ENCODE assay signal across 9 mouse cellular contexts in genomic region chr5:120522649-120523048, GRCm38 (mm10). TPM values are rescaled to one million over a fixed set of nuclear protein-coding genes. Genes with fewer than 3 reads are reported as not detected.
A peak's percentile ranks its signal among the peaks of the same experiment; 100 is the strongest.
DNase-seq lines count a peak whose midpoint lies in the region; ATAC-seq and TF ChIP-seq lines count a peak whose summit lies in the region.
"Had no signal": no experiment of that assay in that cellular context is flagged by ENCODE, and none has a peak within 500 bp of the region (broad histone marks: within the 10 kb centered on the region; RNA-seq: fewer than 3 reads in every experiment).

No protein-coding gene starts in this region.

- no peak for TF ChIP-seq EP300 in heart, postnatal 0 days (IDR thresholded peaks at IDR 0.05; ENCODE audit: low read depth)
- no peak for TF ChIP-seq EP300 in CH12.LX (IDR thresholded peaks at IDR 0.05; ENCODE audit: low read length)

- dilution Hi-C loops in CH12.LX (cut with MboI; ENCODE audit: extremely low pct_ligation_motif_present, extremely low pct_unique_long_range_greater_than_20kb, low sequenced_read_pairs) = no loop called here

- H3K4me3 ChIP-seq in heart, postnatal 0 days (ENCODE audit: low read depth, low read length) = no peak overlapping the region
- no peak overlapping the region for H3K4me3 ChIP-seq in CH12.LX (replicated peaks in 1 of 3; ENCODE audit: low read depth in 2 of 3, low read length in 2 of 3, poor library complexity in 1 of 3)
- H3K4me3 ChIP-seq in cortical plate, adult 2 months (ENCODE audit: insufficient read depth, low read length) = no peak overlapping the region
- H3K4me3 ChIP-seq: forebrain, embryonic 13.5 days had no signal

- H3K4me2 ChIP-seq in heart, postnatal 0 days (ENCODE audit: low read depth, low read length) = no peak overlapping the region
- no peak overlapping the region for H3K4me2 ChIP-seq in CH12.LX (ENCODE audit: insufficient read depth, low read depth, poor library complexity, severe bottlenecking)
- H3K4me2 ChIP-seq: forebrain, embryonic 13.5 days had no signal

- WGBS in heart, postnatal 0 days = 66% methylated on average over 3 of the region's 3 CpGs

- DNase-seq in heart, postnatal 0 days (ENCODE audit: low spot score) = no peak
- DNase-seq in heart, adult 8-10 months (ENCODE audit: low spot score) = no peak
- DNase-seq in CH12.LX (ENCODE audit: extremely low read depth) = peak; percentile 48
- DNase-seq in naive thymus-derived CD4-positive, alpha-beta T cell, adult 2 months (ENCODE audit: low read depth) = peak; percentile 69
- no peak for DNase-seq in urinary bladder, postnatal 4 days (ENCODE audit: low spot score in 2 of 2)
- no peak for DNase-seq in embryo, embryonic 9.5 days (ENCODE audit: extremely low spot score)
- DNase-seq in urinary bladder, adult 2 months (ENCODE audit: low spot score) = no peak

- no peak overlapping the region for H3K27ac ChIP-seq in heart, postnatal 0 days (ENCODE audit: low read depth)
- H3K27ac ChIP-seq in CH12.LX (ENCODE audit: insufficient read depth, low read depth) = no peak overlapping the region
- H3K27ac ChIP-seq in cortical plate, adult 2 months (ENCODE audit: insufficient read depth, low read length) = no peak overlapping the region
- H3K27ac ChIP-seq: forebrain, embryonic 13.5 days had no signal

- H3K36me3 ChIP-seq in heart, postnatal 0 days (replicated peaks; ENCODE audit: control insufficient read depth, insufficient read depth, low read length) = 0 out of 2 replicates have a peak, but pooled peaks cover 7% of the 10 kb centered on the region
- peaks cover 18 to 66% of the 10 kb centered on the region in 2 experiments for H3K36me3 ChIP-seq in CH12.LX (replicated peaks in 1 of 2; ENCODE audit: control insufficient read depth in 1 of 2, insufficient read depth in 1 of 2, low read length in 1 of 2)

- no peaks in the 10 kb centered on the region for H3K79me2 ChIP-seq in CH12.LX (replicated peaks; ENCODE audit: control insufficient read depth, extremely low read depth, insufficient read depth, poor library complexity, severe bottlenecking)

- no peaks in the 10 kb centered on the region for H3K9me3 ChIP-seq in heart, postnatal 0 days (replicated peaks; ENCODE audit: control insufficient read depth, low read length)
- H3K9me3 ChIP-seq in CH12.LX (replicated peaks; ENCODE audit: low read length) = peaks cover 4% of the 10 kb centered on the region
- H3K9me3 ChIP-seq: forebrain, embryonic 13.5 days had no signal

- peak; percentile 48 for TF ChIP-seq CTCF in heart, postnatal 0 days (IDR thresholded peaks at IDR 0.05; ENCODE audit: low read depth)
- peak in 1 of 2 experiments; percentile 70; a peak in 2 of 4 replicates for TF ChIP-seq CTCF in CH12.LX (conservative IDR thresholded peaks at IDR 0.05 in 1 of 2, IDR thresholded peaks at IDR 0.05 in 1 of 2; ENCODE audit: low read depth in 2 of 2, low read length in 2 of 2)
- TF ChIP-seq CTCF in cortical plate, adult 2 months (IDR thresholded peaks at IDR 0.05; ENCODE audit: extremely low read depth, insufficient read depth, low read length) = peak; percentile 43

- peak; percentile 57 for TF ChIP-seq RAD21 in CH12.LX (IDR thresholded peaks at IDR 0.05; ENCODE audit: low read depth, low read length)

- no peaks in the 10 kb centered on the region for H3K4me1 ChIP-seq in heart, postnatal 0 days (ENCODE audit: control insufficient read depth, insufficient read depth)
- H3K4me1 ChIP-seq in CH12.LX (ENCODE audit: control insufficient read depth in 1 of 2, insufficient read depth in 2 of 2) = peaks cover 10 to 26% of the 10 kb centered on the region in 2 experiments
- no peaks in the 10 kb centered on the region for H3K4me1 ChIP-seq in cortical plate, adult 2 months (ENCODE audit: control insufficient read depth, insufficient read depth, low read length)
- H3K4me1 ChIP-seq: forebrain, embryonic 13.5 days had no signal

- H3K9ac ChIP-seq in heart, postnatal 0 days (replicated peaks; ENCODE audit: low read depth, low read length) = no peak overlapping the region
- no peak overlapping the region for H3K9ac ChIP-seq in CH12.LX (ENCODE audit: insufficient read depth, low read depth)
- H3K9ac ChIP-seq: forebrain, embryonic 13.5 days had no signal

- no peaks in the 10 kb centered on the region for H3K27me3 ChIP-seq in heart, postnatal 0 days (ENCODE audit: control insufficient read depth, insufficient read depth, low read length)
- no peaks in the 10 kb centered on the region for H3K27me3 ChIP-seq in CH12.LX (replicated peaks)
- H3K27me3 ChIP-seq: forebrain, embryonic 13.5 days had no signal

- in situ Hi-C loops in CH12.LX (cut with MboI; ENCODE audit: low pct_ligation_motif_present, low pct_unique_long_range_greater_than_20kb, low sequenced_read_pairs) = loop anchor here (25.0 kb wide), 1 partner anchor 190 kb away; the partner anchor contains the start of gene Dtx1

- no peak for ATAC-seq in heart, postnatal 0 days (ENCODE audit: insufficient read depth, low read depth)
- ATAC-seq: forebrain, embryonic 13.5 days had no signal

- no peak for TF ChIP-seq POLR2A in CH12.LX (IDR thresholded peaks at IDR 0.05; ENCODE audit: low read depth, low read length)
- no peak for TF ChIP-seq POLR2A in cortical plate, adult 2 months (IDR thresholded peaks at IDR 0.05; ENCODE audit: extremely low read depth, insufficient read depth, low read length)

TF ChIP-seq in CH12.LX, 34 proteins besides CTCF, POLR2A, EP300 and RAD21:
- TF ChIP-seq ZC3H11A (IDR thresholded peaks at IDR 0.05; ENCODE audit: low read depth, low read length) (no peak), TCF12 (IDR thresholded peaks at IDR 0.05; ENCODE audit: low read depth, low read length) (no peak), SMC3 (IDR thresholded peaks at IDR 0.05; ENCODE audit: low read depth, low read length) (peak; percentile 68), ZKSCAN1 (IDR thresholded peaks at IDR 0.05; ENCODE audit: borderline replicate concordance, low read depth, low read length) (peak; percentile 72; the same call in 1 of the 2 replicates)

RNA-seq across cellular contexts. Expression of gene Slc8b1, which starts 11.7 kb away (rescaled TPM):
- total RNA-seq in heart, postnatal 0 days (2014; rRNA removed; ENCODE audit: low replicate concordance) = 4.2 and 16.0 TPM in 2 replicates
- polyA plus RNA-seq in heart, postnatal 0 days (2015; fragmentation: Nextera tagmentation; extraction: Ambion mirVana) = 3.4 and 3.6 TPM in 2 replicates
- total RNA-seq in heart, adult 8-10 months (2022) = 10 to 100 TPM in 2 of 4 experiments, 1 to 10 TPM in 2; 8.2 to 12.4 (median 10.0) TPM
- total RNA-seq in CH12.LX (2012; rRNA removed) (3.3 and 5.8 TPM in 2 replicates), CH12.LX (2014; rRNA removed) (3.2 and 3.6 TPM in 2 replicates)
- 4.6 and 5.1 TPM in 2 replicates for polyA plus RNA-seq in CH12.LX (2012; ENCODE audit: insufficient read length, low read depth)
- 6.3 and 6.6 TPM in 2 replicates for polyA plus RNA-seq in cortical plate, adult 2 months (2012; rRNA removed)
- 28.8 and 30.9 TPM in 2 replicates for polyA plus RNA-seq in urinary bladder, adult 2 months (2012; rRNA removed)

RNA-seq across cellular contexts. Expression of gene Plbd2, which starts 19.2 kb away (rescaled TPM):
- total RNA-seq in heart, postnatal 0 days (2014; rRNA removed; ENCODE audit: low replicate concordance) = 38.1 and 38.3 TPM in 2 replicates
- polyA plus RNA-seq in heart, postnatal 0 days (2015; fragmentation: Nextera tagmentation; extraction: Ambion mirVana) = 43.9 and 47.2 TPM in 2 replicates
- total RNA-seq in heart, adult 8-10 months (2022) = 10 to 100 TPM; 46.7 to 54.2 (median 49.5) TPM
- total RNA-seq in CH12.LX (2012; rRNA removed) = 10.8 and 21.3 TPM in 2 replicates
- 7.1 and 9.0 TPM in 2 replicates for total RNA-seq in CH12.LX (2014; rRNA removed)
- 24.3 and 28.8 TPM in 2 replicates for polyA plus RNA-seq in CH12.LX (2012; ENCODE audit: insufficient read length, low read depth)
- 53.3 and 54.7 TPM in 2 replicates for polyA plus RNA-seq in cortical plate, adult 2 months (2012; rRNA removed)
- 29.2 and 38.3 TPM in 2 replicates for polyA plus RNA-seq in urinary bladder, adult 2 months (2012; rRNA removed)

RNA-seq across cellular contexts. Expression of gene Sds, which starts 46.3 kb away (rescaled TPM):
- not detected in 2 replicates for total RNA-seq in heart, postnatal 0 days (2014; rRNA removed; ENCODE audit: low replicate concordance)
- polyA plus RNA-seq in heart, postnatal 0 days (2015; fragmentation: Nextera tagmentation; extraction: Ambion mirVana) = not detected in 2 replicates
- total RNA-seq in heart, adult 8-10 months (2022) = 1 to 10 TPM; 1.4 to 4.9 (median 1.7) TPM
- total RNA-seq in CH12.LX (2012; rRNA removed) (not detected in 2 replicates), CH12.LX (2014; rRNA removed) (not detected in 2 replicates)
- polyA plus RNA-seq in CH12.LX (2012; ENCODE audit: insufficient read length, low read depth) = 0.76 and 1.5 TPM in 2 replicates
- polyA plus RNA-seq in cortical plate, adult 2 months (2012; rRNA removed) = 0.21 and 0.64 TPM in 2 replicates
- polyA plus RNA-seq in urinary bladder, adult 2 months (2012; rRNA removed) = not detected in 2 replicates
- polyA plus RNA-seq: forebrain, embryonic 13.5 days had no signal

RNA-seq across cellular contexts. Expression of gene Sdsl, which starts 50.0 kb away (rescaled TPM):
- total RNA-seq in heart, postnatal 0 days (2014; rRNA removed; ENCODE audit: low replicate concordance) = 17.0 and 30.3 TPM in 2 replicates
- polyA plus RNA-seq in heart, postnatal 0 days (2015; fragmentation: Nextera tagmentation; extraction: Ambion mirVana) = 20.7 TPM in 2 replicates
- total RNA-seq in heart, adult 8-10 months (2022) = 10 to 100 TPM in 1 of 4 experiments, 1 to 10 TPM in 3; 8.6 to 11.4 (median 9.5) TPM
- total RNA-seq in CH12.LX (2012; rRNA removed) = 1.8 and 4.0 TPM in 2 replicates
- not detected in 2 replicates for total RNA-seq in CH12.LX (2014; rRNA removed)
- polyA plus RNA-seq in CH12.LX (2012; ENCODE audit: insufficient read length, low read depth) = 0.37 TPM in 1 of 2 replicates, not detected in the other
- polyA plus RNA-seq in cortical plate, adult 2 months (2012; rRNA removed) = 8.1 and 8.2 TPM in 2 replicates
- 7.4 and 8.4 TPM in 2 replicates for polyA plus RNA-seq in urinary bladder, adult 2 months (2012; rRNA removed)

Comparison
In these comparisons a context has a peak if more than half of its experiments do, and no peak if none do; other contexts are left out.
1. DNase-seq: peak in CH12.LX (single experiment) and naive thymus-derived CD4-positive, alpha-beta T cell, adult 2 months (single experiment); none in heart, postnatal 0 days (single experiment), heart, adult 8-10 months (single experiment), urinary bladder, postnatal 4 days (0 of 2), embryo, embryonic 9.5 days (single experiment) and urinary bladder, adult 2 months (single experiment).